Mouse (Mus musculus) midbrain, embryonic 10.5 days (tissue): ENCODE data around the gene Spats2l. TPM values are rescaled to one million over a fixed set of nuclear protein-coding genes. Genes with fewer than 3 reads are reported as not detected.
A peak's percentile ranks its signal among the peaks of the same experiment; 100 is the strongest.

ENCODE experiments used
- DNase-seq: peaks from one replicate; pipeline ENCODE4 v3.0.0-alpha.2; 2017; ENCODE audit warnings: low spot score
- H3K27ac ChIP-seq: fragments of 300-500 bp; sonication (generic); replicated peaks from 2 replicates; pipeline ENCODE4 v1.5.1; 2016; ENCODE audit warnings: mild to moderate bottlenecking
- H3K27me3 ChIP-seq: fragments of 300-500 bp; sonication (generic); 2 replicates; pipeline ENCODE4 v1.6.1; 2016; ENCODE audit warnings: low read depth, mild to moderate bottlenecking; ENCODE audit not compliant: poor library complexity, severe bottlenecking
- H3K36me3 ChIP-seq: fragments of 300-500 bp; sonication (generic); 2 replicates; pipeline ENCODE4 v1.6.1; 2016; ENCODE audit warnings: mild to moderate bottlenecking, moderate library complexity
- H3K4me1 ChIP-seq: fragments of 300-500 bp; sonication (generic); 2 replicates; pipeline ENCODE4 v1.6.1; 2016
- H3K4me3 ChIP-seq: fragments of 300-500 bp; sonication (generic); 2 replicates; pipeline ENCODE4 v1.5.1; 2016; ENCODE audit warnings: mild to moderate bottlenecking, moderate library complexity
- H3K9me3 ChIP-seq: fragments of 300-500 bp; sonication (generic); replicated peaks from 2 replicates; pipeline ENCODE4 v1.6.1; 2016; ENCODE audit warnings: mild to moderate bottlenecking
- WGBS: fragments of 180-500 bp; shearing (Covaris S2); methylation state at CpG from one replicate; pipeline ENCODE4 v1.1.7; 2016; 5-methylcytosine and 5-hydroxymethylcytosine counted together
- polyA plus RNA-seq: library from polyadenylated mRNA; unstranded; fragments of >200 nt; fragmentation: Nextera tagmentation; extraction: Ambion mirVana; gene quantifications from 2 replicates; pipeline ENCODE4 v1.2.1, GENCODE M21; 2016

Gene Spats2l
- polyA plus RNA-seq, 1 experiment from 2014 or later: 22.4 TPM

GRCm38 (mm10) chr1:57792212-57792611 lies 18.2 kb downstream of the Spats2l start:
- H3K27ac ChIP-seq: no peak overlapping the region
- DNase-seq: no peak
- no peaks in the 10 kb centered on the region for H3K9me3 ChIP-seq
- H3K4me1 ChIP-seq: no peaks in the 10 kb centered on the region
- WGBS: 95% methylated on average over 4 of the region's 4 CpGs
- H3K27me3 ChIP-seq: no peaks in the 10 kb centered on the region
- H3K4me3 ChIP-seq: no peak overlapping the region
- no peaks in the 10 kb centered on the region for H3K36me3 ChIP-seq

GRCm38 (mm10) chr1:57795838-57796237 lies 21.9 kb downstream of the Spats2l start:
- H3K36me3 ChIP-seq: no peaks in the 10 kb centered on the region
- 91% methylated on average over 1 of the region's 1 CpGs for WGBS
- DNase-seq: no peak
- H3K27ac ChIP-seq: no peak overlapping the region
- H3K9me3 ChIP-seq: no peaks in the 10 kb centered on the region
- H3K4me3 ChIP-seq: no peak overlapping the region
- H3K4me1 ChIP-seq: no peaks in the 10 kb centered on the region
- no peaks in the 10 kb centered on the region for H3K27me3 ChIP-seq

- H3K27me3 ChIP-seq: no peaks in the 10 kb centered on the region
- 81% methylated on average over 2 of the region's 2 CpGs for WGBS
- no peaks in the 10 kb centered on the region for H3K9me3 ChIP-seq
- DNase-seq: no peak
- H3K4me1 ChIP-seq: peaks cover 2% of the 10 kb centered on the region
- no peaks in the 10 kb centered on the region for H3K36me3 ChIP-seq
- H3K27ac ChIP-seq: no peak overlapping the region
- no peak overlapping the region for H3K4me3 ChIP-seq
Observed at GRCm38 (mm10) chr1:57799398-57799797, 25.4 kb downstream of the Spats2l start.

GRCm38 (mm10) chr1:57800846-57801245 lies 26.9 kb downstream of the Spats2l start:
- Histone ChIP-seq H3K4me3 (no peak overlapping the region), H3K4me1 (peaks cover 5% of the 10 kb centered on the region), H3K27ac (no peak overlapping the region), H3K36me3 (no peaks in the 10 kb centered on the region), H3K27me3 (no peaks in the 10 kb centered on the region), H3K9me3 (no peaks in the 10 kb centered on the region)
- no peak for DNase-seq
- 96% methylated on average over 6 of the region's 6 CpGs for WGBS

- Histone ChIP-seq H3K4me1 (peaks cover 18% of the 10 kb centered on the region), H3K36me3 (peaks cover 5% of the 10 kb centered on the region; the same call in 1 of the 2 replicates), H3K27ac (no peak overlapping the region), H3K4me3 (no peak overlapping the region), H3K9me3 (no peaks in the 10 kb centered on the region), H3K27me3 (no peaks in the 10 kb centered on the region)
- DNase-seq: no peak
- 91% methylated on average over 3 of the region's 3 CpGs for WGBS
Observed at GRCm38 (mm10) chr1:57806126-57806525, 32.2 kb downstream of the Spats2l start.

- 58% methylated on average over 7 of the region's 7 CpGs for WGBS
- no peak for DNase-seq
- H3K27ac ChIP-seq: 0 out of 2 replicates have a peak overlapping the region, but pooled peaks have one; percentile 29
- no peaks in the 10 kb centered on the region for H3K27me3 ChIP-seq
- peaks cover 5% of the 10 kb centered on the region; the same call in 1 of the 2 replicates for H3K36me3 ChIP-seq
- no peaks in the 10 kb centered on the region for H3K9me3 ChIP-seq
- H3K4me3 ChIP-seq: no peak overlapping the region
- H3K4me1 ChIP-seq: peaks cover 18% of the 10 kb centered on the region
Observed at GRCm38 (mm10) chr1:57807882-57808281, 33.9 kb downstream of the Spats2l start.

GRCm38 (mm10) chr1:57810221-57810620 lies 36.3 kb downstream of the Spats2l start:
- H3K4me1 ChIP-seq: peaks cover 13% of the 10 kb centered on the region
- no peaks in the 10 kb centered on the region for H3K27me3 ChIP-seq
- no peaks in the 10 kb centered on the region for H3K9me3 ChIP-seq
- 74% methylated on average over 4 of the region's 4 CpGs for WGBS
- no peak overlapping the region for H3K4me3 ChIP-seq
- DNase-seq: no peak
- peaks cover 5% of the 10 kb centered on the region; the same call in 1 of the 2 replicates for H3K36me3 ChIP-seq
- no peak overlapping the region for H3K27ac ChIP-seq

GRCm38 (mm10) chr1:57817103-57817502 lies 43.1 kb downstream of the Spats2l start:
- no peak overlapping the region for H3K4me3 ChIP-seq
- H3K27me3 ChIP-seq: no peaks in the 10 kb centered on the region
- WGBS: 82% methylated on average over 2 of the region's 2 CpGs
- peaks cover 7% of the 10 kb centered on the region; the same call in 1 of the 2 replicates for H3K4me1 ChIP-seq
- no peaks in the 10 kb centered on the region for H3K36me3 ChIP-seq
- no peaks in the 10 kb centered on the region for H3K9me3 ChIP-seq
- DNase-seq: no peak
- H3K27ac ChIP-seq: no peak overlapping the region

- Histone ChIP-seq H3K36me3 (no peaks in the 10 kb centered on the region), H3K9me3 (no peaks in the 10 kb centered on the region), H3K27ac (no peak overlapping the region), H3K27me3 (no peaks in the 10 kb centered on the region), H3K4me1 (peaks cover 16% of the 10 kb centered on the region), H3K4me3 (no peak overlapping the region)
- 83% methylated on average over 6 of the region's 6 CpGs for WGBS
- no peak for DNase-seq
Observed at GRCm38 (mm10) chr1:57820428-57820997, 46.6 kb downstream of the Spats2l start.

- Histone ChIP-seq H3K27ac (peak overlapping the region; percentile 13; the same call in 1 of the 2 replicates), H3K27me3 (no peaks in the 10 kb centered on the region), H3K4me3 (no peak overlapping the region), H3K4me1 (peaks cover 14% of the 10 kb centered on the region), H3K9me3 (no peaks in the 10 kb centered on the region), H3K36me3 (no peaks in the 10 kb centered on the region)
- WGBS: 83% methylated on average over 17 of the region's 17 CpGs
- no peak for DNase-seq
Observed at GRCm38 (mm10) chr1:57824966-57825759, 51.2 kb downstream of the Spats2l start.

GRCm38 (mm10) chr1:57826245-57826644 lies 52.3 kb downstream of the Spats2l start:
- Histone ChIP-seq H3K27me3 (no peaks in the 10 kb centered on the region), H3K36me3 (no peaks in the 10 kb centered on the region), H3K4me3 (no peak overlapping the region), H3K9me3 (no peaks in the 10 kb centered on the region), H3K27ac (no peak overlapping the region), H3K4me1 (peaks cover 11% of the 10 kb centered on the region)
- WGBS: 82% methylated on average over 9 of the region's 9 CpGs
- no peak for DNase-seq

- peaks cover 11% of the 10 kb centered on the region for H3K4me1 ChIP-seq
- no peaks in the 10 kb centered on the region for H3K9me3 ChIP-seq
- no peaks in the 10 kb centered on the region for H3K27me3 ChIP-seq
- no peaks in the 10 kb centered on the region for H3K36me3 ChIP-seq
- no peak overlapping the region for H3K27ac ChIP-seq
- 87% methylated on average over 2 of the region's 2 CpGs for WGBS
- H3K4me3 ChIP-seq: no peak overlapping the region
- no peak for DNase-seq
Observed at GRCm38 (mm10) chr1:57833145-57833544, 59.2 kb downstream of the Spats2l start.

- Histone ChIP-seq H3K4me3 (no peak overlapping the region), H3K27ac (no peak overlapping the region), H3K27me3 (no peaks in the 10 kb centered on the region), H3K36me3 (no peaks in the 10 kb centered on the region), H3K4me1 (peaks cover 11% of the 10 kb centered on the region), H3K9me3 (no peaks in the 10 kb centered on the region)
- 61% methylated on average over 7 of the region's 7 CpGs for WGBS
- peak; percentile 31 for DNase-seq
Observed at GRCm38 (mm10) chr1:57835128-57835527, 61.2 kb downstream of the Spats2l start.
